Mouse (Mus musculus) cerebellum, adult 9-10 months (tissue): ENCODE measurements around the gene Slc22a17.

Experiments
- DNase-seq: peaks from one replicate; pipeline ENCODE4 v3.0.0; 2022

Gene Slc22a17

GRCm38 (mm10) chr14:54894296-54895151 lies 18.4 kb downstream of the Slc22a17 start:
- peak; percentile 69 for DNase-seq

GRCm38 (mm10) chr14:54893651-54894181 lies 19.2 kb downstream of the Slc22a17 start:
- DNase-seq, result peak; percentile 100

- DNase-seq, result no peak
These were observed 20.7 kb downstream of the Slc22a17 start, which contains the start of gene Pabpn1 for GRCm38 (mm10) chr14:54892200-54892599. Gene Pabpn1 (plus strand): TSS chr14:54892500.

- DNase-seq, result no peak
These were observed 27.6 kb downstream of the Slc22a17 start for GRCm38 (mm10) chr14:54885309-54885708.

- DNase-seq, result peak; percentile 44
These were observed 28.8 kb downstream of the Slc22a17 start for GRCm38 (mm10) chr14:54884022-54884712.

GRCm38 (mm10) chr14:54883154-54884021 lies 29.5 kb downstream of the Slc22a17 start, which contains the start of the genes Bcl2l2 and Gm20521:
Gene Bcl2l2 (plus strand): TSS chr14:54883377.
Gene Gm20521 (plus strand): TSS chr14:54883441.
- DNase-seq, result peak; percentile 81

- DNase-seq, result peak; percentile 79
These were observed 35.8 kb downstream of the Slc22a17 start, which contains the start of gene Ppp1r3e for GRCm38 (mm10) chr14:54877048-54877715. Gene Ppp1r3e (minus strand): TSS chr14:54877550.

GRCm38 (mm10) chr14:54876539-54877047 lies 36.3 kb downstream of the Slc22a17 start:
- DNase-seq, result peak; percentile 93

- DNase-seq, result peak; percentile 85
These were observed 36.9 kb downstream of the Slc22a17 start for GRCm38 (mm10) chr14:54875844-54876538.

- DNase-seq, result no peak
These were observed 38.8 kb downstream of the Slc22a17 start for GRCm38 (mm10) chr14:54874165-54874564.

GRCm38 (mm10) chr14:54870861-54871260 lies 42.1 kb downstream of the Slc22a17 start, which contains the start of gene Homez:
Gene Homez (minus strand): TSS chr14:54870961.
- DNase-seq, result no peak

- no peak for DNase-seq
These were observed 44.9 kb downstream of the Slc22a17 start for GRCm38 (mm10) chr14:54868026-54868425.

GRCm38 (mm10) chr14:54866936-54867335 lies 46.0 kb downstream of the Slc22a17 start:
- DNase-seq, result no peak

GRCm38 (mm10) chr14:54866268-54866667 lies 46.7 kb downstream of the Slc22a17 start:
- no peak for DNase-seq

GRCm38 (mm10) chr14:54865626-54866025 lies 47.3 kb downstream of the Slc22a17 start:
- no peak for DNase-seq

- DNase-seq, result no peak
These were observed 48.5 kb downstream of the Slc22a17 start for GRCm38 (mm10) chr14:54864313-54865036.

- DNase-seq, result peak; percentile 91
These were observed 49.2 kb downstream of the Slc22a17 start for GRCm38 (mm10) chr14:54863501-54864312.

GRCm38 (mm10) chr14:54860511-54860910 lies 52.4 kb downstream of the Slc22a17 start:
- DNase-seq, result peak; percentile 83

GRCm38 (mm10) chr14:54857891-54858290 lies 55.0 kb downstream of the Slc22a17 start:
- DNase-seq, result peak; percentile 83
